Mouse (Mus musculus) small intestine, adult 2 months (tissue): ENCODE measurements around the gene Fam169b. TPM values are rescaled to one million over a fixed set of nuclear protein-coding genes. Genes with fewer than 3 reads are reported as not detected.

Source experiments
- H3K27ac ChIP-seq: fragments of 200-500 bp; 2 replicates; pipeline ENCODE4 v1.5.1; 2012; ENCODE audit warnings: low read depth, low read length, control low read depth, inconsistent platforms; ENCODE audit not compliant: insufficient read depth
- H3K27me3 ChIP-seq: fragments of 200-500 bp; 2 replicates; pipeline ENCODE4 v1.6.1; 2012; ENCODE audit warnings: mild to moderate bottlenecking, moderate library complexity, low read length, inconsistent platforms; ENCODE audit not compliant: control insufficient read depth, insufficient read depth
- H3K36me3 ChIP-seq: fragments of 200-500 bp; 2 replicates; pipeline ENCODE4 v1.6.1; 2012; ENCODE audit warnings: mild to moderate bottlenecking, low read length, control low read depth, inconsistent platforms; ENCODE audit not compliant: control insufficient read depth, insufficient read depth
- H3K4me1 ChIP-seq: fragments of 200-500 bp; 2 replicates; pipeline ENCODE4 v1.6.1; 2012; ENCODE audit warnings: low read length, inconsistent platforms, mixed read lengths; ENCODE audit not compliant: control insufficient read depth, insufficient read depth, insufficient read length
- H3K4me3 ChIP-seq: fragments of 200-500 bp; 2 replicates; pipeline ENCODE4 v1.5.1; 2012; ENCODE audit warnings: low read depth, mild to moderate bottlenecking, control low read depth, inconsistent platforms, low read length, moderate library complexity
- CTCF ChIP-seq: fragments of 200-500 bp; IDR thresholded peaks from 2 replicates; pipeline ENCODE4 v1.5.1; 2012; ENCODE audit warnings: low read depth, mild to moderate bottlenecking, control low read depth, inconsistent platforms, low read length, moderate library complexity, mixed read lengths; ENCODE audit not compliant: insufficient replicate concordance, insufficient read length; ENCODE audit errors: extremely low read depth
- POLR2A ChIP-seq: fragments of 200-500 bp; IDR thresholded peaks from 2 replicates; pipeline ENCODE4 v1.6.1; 2012; ENCODE audit warnings: low read depth, mild to moderate bottlenecking, control low read depth, inconsistent platforms, low read length, moderate library complexity
- WGBS: fragments of 180-500 bp; shearing (Covaris S2); methylation state at CpG from one replicate; pipeline ENCODE4 v1.1.7; 2018; 5-methylcytosine and 5-hydroxymethylcytosine counted together
- polyA plus RNA-seq: library from polyadenylated mRNA; depleted of rRNA; stranded (reverse); fragments of >200 nt; gene quantifications from 2 replicates; pipeline ENCODE4 v1.2.3, GENCODE M21; 2012; rRNA removed

Fam169b gene
- 1.8 and 3.8 TPM in 2 replicates for polyA plus RNA-seq

- Histone ChIP-seq H3K36me3 (no peaks in the 10 kb centered on the region), H3K4me1 (peaks cover 7% of the 10 kb centered on the region; the same call in 1 of the 2 replicates), H3K27me3 (no peaks in the 10 kb centered on the region), H3K27ac (peak within 1 kb of the TSS; percentile 77), H3K4me3 (peak within 1 kb of the TSS; percentile 16; the same call in 1 of the 2 replicates)
- no peak for TF ChIP-seq POLR2A
- no peak for TF ChIP-seq CTCF
These were observed at the start of gene Fam169b for GRCm38 (mm10) chr7:68273515-68273914. TSS of gene Fam169b (plus strand) at chr7:68273839.

GRCm38 (mm10) chr7:68224006-68224405 is 49.6 kb upstream of the Fam169b start:
- Histone ChIP-seq H3K4me1 (no peaks in the 10 kb centered on the region), H3K27ac (no peak overlapping the region), H3K36me3 (peaks cover 3% of the 10 kb centered on the region; the same call in 1 of the 2 replicates), H3K27me3 (no peaks in the 10 kb centered on the region), H3K4me3 (no peak overlapping the region)
- TF ChIP-seq POLR2A (no peak), CTCF (no peak)
- WGBS: 91% methylated on average over 5 of the region's 5 CpGs

GRCm38 (mm10) chr7:68225427-68226054 is 48.1 kb upstream of the Fam169b start:
- TF ChIP-seq POLR2A (no peak), CTCF (no peak)
- Histone ChIP-seq H3K27ac (no peak overlapping the region), H3K36me3 (peaks cover 3% of the 10 kb centered on the region; the same call in 1 of the 2 replicates), H3K4me3 (no peak overlapping the region), H3K4me1 (no peaks in the 10 kb centered on the region), H3K27me3 (no peaks in the 10 kb centered on the region)
- 77% methylated on average over 9 of the region's 9 CpGs for WGBS

- no peaks in the 10 kb centered on the region for H3K4me1 ChIP-seq
- WGBS: 90% methylated on average over 11 of the region's 11 CpGs
- TF ChIP-seq CTCF (no peak), POLR2A (no peak)
- no peak overlapping the region for H3K4me3 ChIP-seq
- no peaks in the 10 kb centered on the region for H3K27me3 ChIP-seq
- peaks cover 3% of the 10 kb centered on the region; the same call in 1 of the 2 replicates for H3K36me3 ChIP-seq
- H3K27ac ChIP-seq: no peak overlapping the region
These were observed 46.6 kb upstream of the Fam169b start for GRCm38 (mm10) chr7:68227021-68227420.

GRCm38 (mm10) chr7:68227621-68228020 is 46.0 kb upstream of the Fam169b start:
- no peak overlapping the region for H3K4me3 ChIP-seq
- H3K27me3 ChIP-seq: no peaks in the 10 kb centered on the region
- no peaks in the 10 kb centered on the region for H3K4me1 ChIP-seq
- H3K36me3 ChIP-seq: peaks cover 3% of the 10 kb centered on the region; the same call in 1 of the 2 replicates
- no peak overlapping the region for H3K27ac ChIP-seq
- 87% methylated on average over 4 of the region's 4 CpGs for WGBS
- no peak for TF ChIP-seq CTCF
- TF ChIP-seq POLR2A: no peak

GRCm38 (mm10) chr7:68228491-68228890 is 45.1 kb upstream of the Fam169b start:
- Histone ChIP-seq H3K4me1 (no peaks in the 10 kb centered on the region), H3K36me3 (peaks cover 3% of the 10 kb centered on the region; the same call in 1 of the 2 replicates), H3K27ac (no peak overlapping the region), H3K4me3 (no peak overlapping the region), H3K27me3 (no peaks in the 10 kb centered on the region)
- TF ChIP-seq CTCF: no peak
- no peak for TF ChIP-seq POLR2A
- 87% methylated on average over 6 of the region's 6 CpGs for WGBS

- WGBS: 85% methylated on average over 9 of the region's 9 CpGs
- no peak for TF ChIP-seq POLR2A
- no peak for TF ChIP-seq CTCF
These were observed 42.8 kb upstream of the Fam169b start for GRCm38 (mm10) chr7:68230831-68231230.

More at GRCm38 (mm10) chr7:68230831-68231230, 42.8 kb upstream of the Fam169b start:
- no peaks in the 10 kb centered on the region for H3K27me3 ChIP-seq
- H3K4me3 ChIP-seq: no peak overlapping the region
- H3K4me1 ChIP-seq: no peaks in the 10 kb centered on the region
- H3K27ac ChIP-seq: no peak overlapping the region
- peaks cover 3% of the 10 kb centered on the region; the same call in 1 of the 2 replicates for H3K36me3 ChIP-seq
